Mouse (Mus musculus) thymus, adult 2 months (tissue): ENCODE results near the gene Shb. TPM values are rescaled to one million over a fixed set of nuclear protein-coding genes. Genes with fewer than 3 reads are reported as not detected.

ENCODE experiments used
- DNase-seq: peaks from one replicate; pipeline ENCODE4 v3.0.0; 2021
- H3K27ac ChIP-seq: fragments of 200-500 bp; 2 replicates; pipeline ENCODE4 v1.5.1; 2012; ENCODE audit warnings: low read length, control low read depth; ENCODE audit not compliant: control insufficient read depth, insufficient read depth
- H3K27me3 ChIP-seq: fragments of 200-500 bp; 2 replicates; pipeline ENCODE4 v1.6.1; 2012; ENCODE audit warnings: mild to moderate bottlenecking, low read length, moderate library complexity, mixed read lengths; ENCODE audit not compliant: control insufficient read depth, insufficient read depth
- H3K36me3 ChIP-seq: fragments of 200-500 bp; 2 replicates; pipeline ENCODE4 v1.6.1; 2012; ENCODE audit warnings: mild to moderate bottlenecking, low read length, moderate library complexity; ENCODE audit not compliant: control insufficient read depth, insufficient read depth
- H3K4me1 ChIP-seq: fragments of 200-500 bp; replicated peaks from 2 replicates; pipeline ENCODE4 v1.6.1; 2012; ENCODE audit warnings: low read length; ENCODE audit not compliant: control insufficient read depth, insufficient read depth
- H3K4me3 ChIP-seq: fragments of 200-500 bp; 2 replicates; pipeline ENCODE4 v1.5.1; 2012; ENCODE audit warnings: mild to moderate bottlenecking, low read length, control low read depth, moderate library complexity; ENCODE audit not compliant: control insufficient read depth, insufficient read depth
- CTCF ChIP-seq: fragments of 200-500 bp; IDR thresholded peaks from 2 replicates; pipeline ENCODE4 v1.5.1; 2012; ENCODE audit warnings: mild to moderate bottlenecking, control low read depth, low read length, moderate library complexity, borderline replicate concordance; ENCODE audit not compliant: control insufficient read depth, poor library complexity, insufficient read depth; ENCODE audit errors: extremely low read depth
- POLR2A ChIP-seq: fragments of 200-500 bp; IDR thresholded peaks from 2 replicates; pipeline ENCODE4 v1.6.1; 2012; ENCODE audit warnings: mild to moderate bottlenecking, low read length, control low read depth, moderate library complexity; ENCODE audit not compliant: control insufficient read depth, poor library complexity, insufficient read depth; ENCODE audit errors: extremely low read depth
- WGBS: fragments of 180-500 bp; shearing (Covaris S2); methylation state at CpG from one replicate; pipeline ENCODE4 v1.1.7; 2018; 5-methylcytosine and 5-hydroxymethylcytosine counted together
- polyA plus RNA-seq: library from polyadenylated mRNA; depleted of rRNA; stranded (reverse); fragments of >200 nt; gene quantifications from 2 replicates; pipeline ENCODE4 v1.2.3, GENCODE M21; 2012

Gene Shb
- polyA plus RNA-seq, 1 experiment: 14.5 TPM

GRCm38 (mm10) chr4:45528355-45529198, 3.7 kb downstream of the Shb start:
- DNase-seq: no peak
- Histone ChIP-seq H3K4me3 (peak overlapping the region; percentile 40; the same call in 1 of the 2 replicates), H3K27me3 (peaks cover 10% of the 10 kb centered on the region), H3K4me1 (peaks cover 22% of the 10 kb centered on the region), H3K27ac (no peak overlapping the region), H3K36me3 (no peaks in the 10 kb centered on the region)
- TF ChIP-seq POLR2A (no peak), CTCF (no peak)
- WGBS: 61% methylated on average over 21 of the region's 21 CpGs

DNA sequence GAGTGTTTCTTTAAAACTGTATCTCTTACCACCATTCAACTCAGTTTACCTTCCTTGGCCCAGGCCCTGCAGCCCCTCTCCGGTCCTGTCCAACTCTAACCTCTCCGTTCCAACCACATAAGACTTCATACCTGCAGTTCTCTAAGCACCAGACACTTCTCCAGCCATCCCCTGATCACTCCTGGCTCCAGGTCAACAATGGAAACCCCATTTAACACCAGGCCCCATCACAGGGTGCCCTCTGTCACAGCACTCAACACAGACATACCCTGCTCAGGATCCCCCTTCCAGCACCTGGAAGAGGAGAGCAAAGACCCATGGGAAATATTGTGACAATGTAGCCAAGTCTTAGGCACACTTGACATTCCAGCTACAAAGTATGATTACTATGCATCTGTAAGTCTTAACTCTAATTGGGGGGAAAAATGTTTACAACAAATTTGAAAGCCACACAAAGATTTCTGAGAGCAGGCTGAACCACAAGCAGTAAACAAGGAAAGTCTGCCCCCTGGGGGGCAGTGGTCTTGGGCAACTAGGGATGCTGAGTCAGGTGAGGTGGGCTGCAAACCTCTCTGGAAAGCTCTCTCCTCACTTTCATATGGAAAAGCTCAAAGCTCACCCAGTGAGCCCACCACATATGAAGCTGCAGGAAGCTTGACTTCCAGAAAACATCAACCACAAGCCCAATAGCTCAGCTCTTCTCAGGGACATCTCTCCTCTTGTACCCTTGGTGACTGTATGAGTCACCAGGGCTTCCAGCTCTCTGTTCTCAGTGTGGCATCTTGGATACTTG, 4.5 kb downstream of the Shb start:
- TF ChIP-seq POLR2A: no peak
- no peak for TF ChIP-seq CTCF
- Histone ChIP-seq H3K4me3 (no peak overlapping the region), H3K4me1 (peaks cover 22% of the 10 kb centered on the region), H3K27ac (no peak overlapping the region), H3K27me3 (peaks cover 10% of the 10 kb centered on the region), H3K36me3 (no peaks in the 10 kb centered on the region)
- 95% methylated on average over 2 of the region's 2 CpGs for whole genome bisulfite sequencing
- peak; percentile 22 for DNase-seq

DNA sequence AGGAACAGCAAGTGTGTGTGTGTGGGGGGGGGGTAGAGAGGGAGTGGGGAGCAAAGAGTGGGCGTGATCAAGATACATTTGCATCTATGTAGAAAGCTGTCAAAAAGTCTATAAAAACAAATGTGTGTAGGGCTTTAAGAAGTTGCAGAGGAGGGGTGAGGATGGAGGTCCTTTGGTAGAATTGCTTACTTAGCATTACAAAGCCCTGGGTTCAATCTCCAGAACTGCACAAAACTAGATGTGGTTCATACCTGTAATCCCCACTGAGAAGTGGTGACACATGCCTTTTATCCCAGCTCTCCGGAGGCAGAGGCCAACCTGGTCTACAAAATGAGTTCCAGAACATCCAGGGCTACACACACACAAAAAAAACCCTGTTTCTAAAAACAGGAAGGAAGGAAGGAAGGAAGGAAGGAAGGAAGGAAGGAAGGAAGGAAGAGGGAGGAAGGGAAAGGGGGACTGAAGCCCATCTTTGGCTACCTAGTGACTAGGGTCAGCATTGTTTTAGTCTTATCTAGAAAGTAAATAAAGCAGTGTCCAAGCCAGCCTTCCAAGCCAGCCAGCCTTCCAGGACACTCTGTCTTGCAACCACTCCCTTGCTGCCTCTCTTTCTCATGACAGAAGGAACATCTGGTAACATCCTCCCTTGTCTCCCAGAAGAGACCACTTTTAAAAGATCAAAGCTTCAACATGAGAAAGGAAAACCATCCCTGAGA, 5.3 kb downstream of the Shb start:
- WGBS: 93% methylated on average over 2 of the region's 2 CpGs
- no peaks in the 10 kb centered on the region for H3K36me3 ChIP-seq
- H3K4me1 ChIP-seq: peaks cover 22% of the 10 kb centered on the region
- no peak overlapping the region for H3K27ac ChIP-seq
- TF ChIP-seq CTCF (no peak), POLR2A (no peak)
- no peak for DNase-seq
- H3K27me3 ChIP-seq: peaks cover 10% of the 10 kb centered on the region
- no peak overlapping the region for H3K4me3 ChIP-seq

GRCm38 (mm10) chr4:45526175-45526574, 6.1 kb downstream of the Shb start:
- Histone ChIP-seq H3K27ac (no peak overlapping the region), H3K4me3 (no peak overlapping the region), H3K27me3 (peaks cover 10% of the 10 kb centered on the region), H3K4me1 (peaks cover 16% of the 10 kb centered on the region), H3K36me3 (no peaks in the 10 kb centered on the region)
- 94% methylated on average over 3 of the region's 3 CpGs for WGBS
- DNase-seq: no peak
- TF ChIP-seq POLR2A (no peak), CTCF (no peak)

- WGBS: 95% methylated on average over 3 of the region's 3 CpGs
- H3K27ac ChIP-seq: no peak overlapping the region
- no peak for DNase-seq
- peaks cover 10% of the 10 kb centered on the region for H3K27me3 ChIP-seq
- H3K36me3 ChIP-seq: no peaks in the 10 kb centered on the region
- TF ChIP-seq POLR2A (no peak), CTCF (no peak)
- H3K4me1 ChIP-seq: peaks cover 12% of the 10 kb centered on the region
- no peak overlapping the region for H3K4me3 ChIP-seq
Measured at GRCm38 (mm10) chr4:45525541-45525940, 6.7 kb downstream of the Shb start.

- WGBS: 73% methylated on average over 4 of the region's 4 CpGs
- H3K27ac ChIP-seq: no peak overlapping the region
Measured at GRCm38 (mm10) chr4:45524602-45525001, 7.7 kb downstream of the Shb start.

GRCm38 (mm10) chr4:45523360-45523759, 8.9 kb downstream of the Shb start:
- WGBS: 92% methylated on average over 6 of the region's 6 CpGs
- H3K36me3 ChIP-seq: no peaks in the 10 kb centered on the region
- DNase-seq: no peak
- no peak for TF ChIP-seq CTCF
- TF ChIP-seq POLR2A: no peak
- no peak overlapping the region for H3K4me3 ChIP-seq
- H3K27me3 ChIP-seq: no peaks in the 10 kb centered on the region
- no peak overlapping the region for H3K27ac ChIP-seq
- no peaks in the 10 kb centered on the region for H3K4me1 ChIP-seq

More at GRCm38 (mm10) chr4:45524602-45525001, 7.7 kb downstream of the Shb start:
- Histone ChIP-seq H3K4me3 (no peak overlapping the region), H3K27me3 (peaks cover 5% of the 10 kb centered on the region), H3K36me3 (no peaks in the 10 kb centered on the region), H3K4me1 (peaks cover 6% of the 10 kb centered on the region; the same call in 1 of the 2 replicates)
- DNase-seq: no peak
- TF ChIP-seq CTCF (no peak), POLR2A (no peak)
